Mouse (Mus musculus) small intestine, adult 2 months (tissue): ENCODE measurements at regions not wholly inside any gene's neighbourhood (a gene's known extent, or its start where the extent isn't known, plus 50 kb on each side); places are given as distances from the start of the nearest gene placed in this dataset.

Experiments
- H3K27ac ChIP-seq: fragments of 200-500 bp; 2 replicates; pipeline ENCODE4 v1.5.1; 2012; ENCODE audit warnings: low read depth, low read length, control low read depth, inconsistent platforms; ENCODE audit not compliant: insufficient read depth
- H3K27me3 ChIP-seq: fragments of 200-500 bp; 2 replicates; pipeline ENCODE4 v1.6.1; 2012; ENCODE audit warnings: mild to moderate bottlenecking, moderate library complexity, low read length, inconsistent platforms; ENCODE audit not compliant: control insufficient read depth, insufficient read depth
- H3K36me3 ChIP-seq: fragments of 200-500 bp; 2 replicates; pipeline ENCODE4 v1.6.1; 2012; ENCODE audit warnings: mild to moderate bottlenecking, low read length, control low read depth, inconsistent platforms; ENCODE audit not compliant: control insufficient read depth, insufficient read depth
- H3K4me1 ChIP-seq: fragments of 200-500 bp; 2 replicates; pipeline ENCODE4 v1.6.1; 2012; ENCODE audit warnings: low read length, inconsistent platforms, mixed read lengths; ENCODE audit not compliant: control insufficient read depth, insufficient read depth, insufficient read length
- H3K4me3 ChIP-seq: fragments of 200-500 bp; 2 replicates; pipeline ENCODE4 v1.5.1; 2012; ENCODE audit warnings: low read depth, mild to moderate bottlenecking, control low read depth, inconsistent platforms, low read length, moderate library complexity
- CTCF ChIP-seq: fragments of 200-500 bp; IDR thresholded peaks from 2 replicates; pipeline ENCODE4 v1.5.1; 2012; ENCODE audit warnings: low read depth, mild to moderate bottlenecking, control low read depth, inconsistent platforms, low read length, moderate library complexity, mixed read lengths; ENCODE audit not compliant: insufficient replicate concordance, insufficient read length; ENCODE audit errors: extremely low read depth
- POLR2A ChIP-seq: fragments of 200-500 bp; IDR thresholded peaks from 2 replicates; pipeline ENCODE4 v1.6.1; 2012; ENCODE audit warnings: low read depth, mild to moderate bottlenecking, control low read depth, inconsistent platforms, low read length, moderate library complexity
- WGBS: fragments of 180-500 bp; shearing (Covaris S2); methylation state at CpG from one replicate; pipeline ENCODE4 v1.1.7; 2018; 5-methylcytosine and 5-hydroxymethylcytosine counted together

GRCm38 (mm10) chr5:128482617-128483440 lies 50.0 kb upstream of the Tmem132d start:
- Histone ChIP-seq H3K4me3 (no peak overlapping the region), H3K36me3 (no peaks in the 10 kb centered on the region), H3K27me3 (no peaks in the 10 kb centered on the region), H3K27ac (no peak overlapping the region), H3K4me1 (no peaks in the 10 kb centered on the region)
- no peak for TF ChIP-seq CTCF
- no peak for TF ChIP-seq POLR2A
- WGBS, result 14% methylated on average over 20 of the region's 20 CpGs
